Mouse (Mus musculus) olfactory bulb, adult 2 months (tissue): ENCODE measurements around the gene Pdzrn3. TPM values are rescaled to one million over a fixed set of nuclear protein-coding genes. Genes with fewer than 3 reads are reported as not detected.

Source experiments
- H3K27ac ChIP-seq: fragments of 200-500 bp; 2 replicates; pipeline ENCODE4 v1.5.1; 2012; ENCODE audit warnings: low read depth, low read length; ENCODE audit not compliant: insufficient read depth
- H3K4me1 ChIP-seq: fragments of 200-500 bp; 2 replicates; pipeline ENCODE4 v1.6.1; 2012; ENCODE audit warnings: low read length; ENCODE audit not compliant: control insufficient read depth, insufficient read depth
- H3K4me3 ChIP-seq: fragments of 200-500 bp; 2 replicates; pipeline ENCODE4 v1.5.1; 2012; ENCODE audit warnings: mild to moderate bottlenecking, low read depth, low read length, moderate library complexity; ENCODE audit not compliant: insufficient read depth
- CTCF ChIP-seq: fragments of 200-500 bp; IDR thresholded peaks from 2 replicates; pipeline ENCODE4 v1.5.1; 2012; ENCODE audit warnings: low read depth, mild to moderate bottlenecking, low read length, moderate library complexity; ENCODE audit not compliant: insufficient read depth
- POLR2A ChIP-seq: fragments of 200-500 bp; IDR thresholded peaks from 2 replicates; pipeline ENCODE4 v1.6.1; 2012; ENCODE audit warnings: mild to moderate bottlenecking, low read depth, low read length, moderate library complexity; ENCODE audit not compliant: insufficient read depth
- WGBS: fragments of 180-500 bp; shearing (Covaris S2); methylation state at CpG from one replicate; pipeline ENCODE4 v1.1.7; 2018; 5-methylcytosine and 5-hydroxymethylcytosine counted together
- polyA plus RNA-seq: library from polyadenylated mRNA; stranded (reverse); fragments of >200 nt; gene quantifications from 2 replicates; pipeline ENCODE4 v1.2.4, GENCODE M21; 2012; ENCODE audit warnings: low replicate concordance; ENCODE audit not compliant: missing spikeins, insufficient read depth, insufficient read length

Pdzrn3 gene
- polyA plus RNA-seq, 1 experiment, result not detected

DNA sequence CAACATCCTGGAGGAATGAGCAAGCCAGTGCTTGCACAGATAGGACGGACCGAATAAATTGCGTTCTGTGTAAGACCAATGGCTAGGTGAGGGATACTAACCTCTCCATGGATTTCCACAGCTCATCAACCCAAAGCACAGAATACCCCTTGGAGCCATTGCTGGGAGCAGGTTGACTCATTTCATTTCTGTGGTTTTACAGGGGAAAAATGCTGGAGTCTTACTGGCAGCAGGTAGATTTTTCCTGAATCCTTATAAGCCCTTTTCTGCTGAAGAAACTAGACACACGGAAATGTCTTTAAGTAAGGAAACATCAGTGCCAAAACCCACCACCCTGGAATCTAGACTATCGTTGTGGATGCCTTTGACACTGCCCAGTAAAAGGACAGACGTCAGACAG is 72.2 kb downstream of the Pdzrn3 start:
- no peak for TF ChIP-seq CTCF

DNA sequence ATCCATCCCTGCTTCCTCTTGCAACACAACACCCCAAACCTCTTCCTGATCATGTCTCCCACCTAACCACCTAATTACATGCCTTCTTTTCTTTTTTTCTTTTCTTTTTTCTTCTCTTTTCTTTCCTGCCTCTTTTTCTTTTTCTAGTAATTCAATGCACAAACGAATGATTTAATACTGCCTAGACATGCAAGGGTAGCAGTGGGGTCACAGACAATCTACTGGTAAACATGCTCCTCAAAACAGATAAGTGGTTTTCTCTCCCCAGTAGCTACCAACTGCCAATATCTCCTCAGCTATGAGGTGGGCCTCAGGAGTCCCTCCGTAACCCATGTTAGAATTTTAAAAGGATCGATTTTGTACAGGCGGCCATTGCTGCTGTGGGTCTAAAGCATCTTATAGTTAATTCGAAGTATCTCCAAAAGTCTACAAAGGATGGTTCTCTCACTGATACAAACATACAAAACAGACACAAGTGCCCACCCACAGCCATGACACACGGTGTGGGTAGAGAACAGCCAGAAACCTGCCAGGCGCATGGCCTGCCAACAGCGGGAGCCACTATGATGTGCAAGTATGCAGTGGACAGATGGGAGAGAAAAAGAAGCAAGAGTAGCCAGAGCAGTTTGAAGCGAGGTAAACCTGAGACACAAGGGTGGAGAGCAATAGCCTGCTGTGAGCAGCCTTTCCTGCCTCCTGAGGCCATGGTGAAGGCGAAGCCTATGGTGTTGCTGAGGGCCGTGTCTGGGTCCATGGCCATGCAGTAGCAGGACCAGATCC is 73.5 kb downstream of the Pdzrn3 start:
- Histone ChIP-seq H3K27ac (no peak overlapping the region), H3K4me1 (peaks cover 5% of the 10 kb centered on the region), H3K4me3 (no peak overlapping the region)
- WGBS, result 92% methylated on average over 11 of the region's 11 CpGs
- no peak for TF ChIP-seq CTCF
- no peak for TF ChIP-seq POLR2A

More for the DNA sequence above, 72.2 kb downstream of the Pdzrn3 start:
- no peak overlapping the region for H3K4me3 ChIP-seq
- WGBS, result 96% methylated on average over 6 of the region's 6 CpGs
- H3K27ac ChIP-seq, result no peak overlapping the region
- H3K4me1 ChIP-seq, result peaks cover 6% of the 10 kb centered on the region

DNA sequence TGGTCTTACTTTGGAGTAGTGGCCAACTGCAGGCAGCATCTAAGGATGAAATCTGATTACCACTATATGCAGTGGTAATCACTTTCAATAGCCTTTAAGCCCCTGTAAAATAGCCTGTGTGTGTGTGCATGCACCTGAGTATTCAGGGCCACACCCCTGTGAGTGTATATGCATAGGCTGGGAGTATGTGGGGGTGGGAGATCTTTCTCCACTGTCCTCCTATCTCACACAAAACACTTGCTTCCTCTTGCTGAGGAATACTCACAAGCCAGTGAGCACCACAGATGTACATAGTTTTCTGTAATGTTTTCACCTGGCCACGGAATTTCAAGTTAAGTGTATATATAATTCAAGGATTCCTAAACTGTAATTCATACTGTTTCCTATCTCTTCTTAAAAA is 74.2 kb downstream of the Pdzrn3 start:
- Histone ChIP-seq H3K4me3 (no peak overlapping the region), H3K4me1 (peaks cover 5% of the 10 kb centered on the region), H3K27ac (no peak overlapping the region)
- WGBS, result 96% methylated on average over 1 of the region's 1 CpGs
- TF ChIP-seq CTCF (no peak), POLR2A (no peak)

DNA sequence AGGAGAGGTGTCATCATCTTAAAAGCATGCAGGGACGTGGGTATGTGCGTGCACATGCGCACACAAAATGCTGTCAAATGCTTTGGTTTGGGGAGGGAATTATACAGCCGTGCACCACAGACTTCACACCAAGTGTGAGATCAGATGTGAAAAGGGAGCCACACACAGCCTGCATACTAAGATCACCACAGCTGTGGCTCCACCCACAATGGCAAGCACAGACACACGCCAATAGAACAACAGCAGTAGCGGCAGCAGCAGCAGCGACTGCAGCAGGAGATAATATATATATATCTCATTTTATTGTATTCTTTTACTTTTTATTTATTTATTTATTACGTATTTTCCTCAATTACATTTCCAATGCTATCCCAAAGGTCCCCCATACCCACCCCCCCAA is 76.5 kb downstream of the Pdzrn3 start:
- Histone ChIP-seq H3K4me3 (no peak overlapping the region), H3K4me1 (no peaks in the 10 kb centered on the region), H3K27ac (no peak overlapping the region)
- WGBS, result 94% methylated on average over 8 of the region's 8 CpGs
- TF ChIP-seq POLR2A, result no peak
- TF ChIP-seq CTCF, result no peak

DNA sequence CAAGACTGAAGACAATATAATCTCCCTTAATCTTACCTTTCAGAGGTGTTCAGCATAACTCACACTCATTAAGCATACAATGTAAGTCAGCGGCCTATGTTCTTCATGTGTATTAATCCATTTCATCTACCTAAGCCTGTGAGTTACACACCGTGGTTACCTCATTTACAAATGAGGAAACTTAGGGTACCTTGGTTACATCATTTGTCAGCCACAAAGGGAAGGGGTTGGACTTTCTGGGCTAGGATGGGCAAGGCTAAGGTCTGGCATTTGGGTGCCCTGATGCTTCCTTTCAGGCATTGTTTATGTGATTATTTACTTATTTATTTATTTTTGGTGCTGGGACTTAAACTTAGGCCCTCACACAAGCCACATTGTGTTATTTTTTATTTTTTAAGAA is 78.3 kb downstream of the Pdzrn3 start:
- Histone ChIP-seq H3K4me3 (no peak overlapping the region), H3K4me1 (no peaks in the 10 kb centered on the region), H3K27ac (no peak overlapping the region)
- no peak for TF ChIP-seq CTCF
- TF ChIP-seq POLR2A, result no peak
- WGBS, result 97% methylated on average over 2 of the region's 2 CpGs

DNA sequence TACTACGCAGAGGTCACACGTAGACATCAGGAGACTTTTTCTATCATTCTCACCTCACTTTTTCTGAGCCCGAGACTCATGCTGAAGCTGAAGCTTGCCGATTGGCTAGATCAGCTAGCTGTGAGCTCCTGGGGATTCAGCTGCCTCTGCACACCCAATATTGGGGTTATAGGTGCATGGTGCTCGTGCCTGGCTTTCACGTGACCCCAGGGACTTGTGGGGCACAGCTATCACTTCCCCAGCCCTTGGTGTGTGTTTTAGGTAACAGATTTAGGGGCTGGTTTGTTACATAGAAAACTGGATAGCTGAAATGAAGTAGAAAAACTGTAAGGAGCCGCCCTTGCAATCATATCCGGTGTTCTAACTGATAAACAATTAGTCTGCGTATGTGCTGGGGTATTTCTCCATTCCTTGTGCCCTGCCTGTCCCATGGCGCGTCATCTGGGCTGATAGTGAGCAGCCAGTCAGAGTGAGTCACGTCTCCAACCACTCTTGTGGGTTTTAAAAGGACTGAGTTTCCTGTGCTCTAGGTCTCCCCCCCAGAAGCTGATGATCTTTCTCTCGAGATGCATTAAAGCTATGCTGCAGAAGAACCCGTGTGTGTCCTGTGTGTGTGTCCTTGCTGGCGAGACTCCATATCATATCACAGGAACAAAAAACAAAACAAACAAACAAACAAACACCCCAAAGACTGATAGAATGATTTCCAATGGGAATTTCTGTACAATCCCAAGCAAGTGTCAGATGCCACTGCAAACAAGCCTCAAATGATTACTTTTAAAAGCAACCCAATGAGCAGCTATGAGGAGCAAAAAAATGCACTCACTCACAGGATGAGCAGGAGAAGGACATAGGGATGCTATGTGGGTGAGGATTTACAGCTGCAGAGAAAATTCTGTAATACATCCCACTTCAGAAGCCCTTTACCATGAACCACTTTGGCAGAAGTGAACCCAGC is 79.9 kb downstream of the Pdzrn3 start:
- TF ChIP-seq POLR2A, result no peak
- no peak for TF ChIP-seq CTCF
- H3K4me3 ChIP-seq, result no peak overlapping the region
- 95% methylated on average over 15 of the region's 15 CpGs for WGBS
- no peaks in the 10 kb centered on the region for H3K4me1 ChIP-seq
- H3K27ac ChIP-seq, result no peak overlapping the region

DNA sequence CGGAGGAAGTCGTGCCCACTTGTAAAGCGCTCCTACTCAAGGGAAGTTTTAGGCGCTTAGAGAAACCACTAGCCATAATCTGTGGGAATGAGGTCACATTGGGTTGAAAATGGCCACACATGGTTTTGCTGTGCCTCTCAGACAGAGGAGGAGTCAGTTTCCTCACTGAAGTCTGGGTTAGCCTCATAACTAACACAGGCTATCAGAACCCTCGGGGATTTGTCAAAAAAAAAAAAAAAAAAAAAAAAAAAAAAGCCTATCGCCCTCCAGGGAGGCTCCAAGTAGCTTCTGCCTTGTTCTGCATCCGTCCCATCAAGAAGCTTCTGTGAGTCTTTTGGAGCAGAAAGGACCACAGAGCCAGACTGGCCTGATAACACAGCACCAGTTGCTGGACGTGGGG is 80.7 kb downstream of the Pdzrn3 start:
- TF ChIP-seq POLR2A, result no peak
- no peak for TF ChIP-seq CTCF
- Histone ChIP-seq H3K27ac (no peak overlapping the region), H3K4me3 (no peak overlapping the region), H3K4me1 (no peaks in the 10 kb centered on the region)
- 89% methylated on average over 8 of the region's 8 CpGs for WGBS

DNA sequence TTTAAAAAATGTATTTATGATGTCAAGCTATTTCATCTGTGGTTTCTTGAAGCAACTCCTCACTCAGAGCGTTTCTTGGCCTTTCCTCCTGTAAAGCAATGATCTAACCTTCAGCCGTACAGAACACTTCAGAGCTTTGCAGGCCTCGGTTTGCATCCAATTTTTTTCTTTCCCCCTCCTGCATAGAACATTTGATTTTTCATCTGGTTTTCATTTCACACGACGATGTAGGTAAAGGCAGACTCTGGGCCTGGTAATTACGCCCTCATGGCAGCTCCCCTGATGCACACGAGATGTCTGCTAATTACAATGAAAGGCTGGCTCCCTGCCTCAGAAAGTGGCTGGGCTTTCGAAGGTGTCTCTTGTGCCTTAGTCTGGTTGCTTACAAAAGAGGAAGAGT is 81.4 kb downstream of the Pdzrn3 start:
- WGBS, result 72% methylated on average over 8 of the region's 8 CpGs
- H3K27ac ChIP-seq, result no peak overlapping the region
- no peaks in the 10 kb centered on the region for H3K4me1 ChIP-seq
- TF ChIP-seq CTCF, result no peak
- no peak overlapping the region for H3K4me3 ChIP-seq

DNA sequence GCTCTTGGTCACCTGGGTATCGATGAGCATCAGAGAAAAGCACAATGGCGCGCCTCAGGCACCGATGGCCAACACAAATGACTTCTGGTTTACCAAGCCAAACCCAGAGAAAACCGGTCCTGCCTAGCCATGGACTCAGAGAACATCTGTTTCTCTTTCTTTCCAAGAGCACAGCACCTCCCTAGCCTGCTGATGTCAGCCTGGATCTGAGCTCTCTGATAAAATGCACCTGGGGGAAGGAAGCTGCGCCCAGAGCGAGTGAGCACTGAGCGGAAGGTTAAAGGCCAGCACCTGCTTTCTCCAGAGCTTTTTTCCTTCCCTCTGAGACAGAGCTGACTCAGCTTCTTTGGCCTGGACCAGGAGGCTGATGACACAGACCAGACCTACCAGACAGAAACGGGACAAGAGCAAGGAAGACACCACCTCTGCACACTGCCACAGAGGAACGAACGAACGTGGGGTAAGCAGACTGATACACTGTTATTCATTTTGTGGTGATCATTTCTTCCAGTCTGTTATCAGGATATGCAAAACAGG is 84.6 kb downstream of the Pdzrn3 start:
- Histone ChIP-seq H3K4me1 (peaks cover 2% of the 10 kb centered on the region; the same call in 1 of the 2 replicates), H3K27ac (no peak overlapping the region), H3K4me3 (no peak overlapping the region)
- 93% methylated on average over 12 of the region's 12 CpGs for WGBS
- TF ChIP-seq POLR2A (no peak), CTCF (no peak)
